Mouse (Mus musculus) ES-E14 (cell line): ENCODE results near the gene Iqsec1.

Experiments used
- CHD2 ChIP-seq: IDR thresholded peaks from 2 replicates; pipeline ENCODE4 v1.6.1; 2014; ENCODE audit warnings: mild to moderate bottlenecking, low read depth, low read length, inconsistent platforms
- ZC3H11A ChIP-seq: IDR thresholded peaks from 2 replicates; pipeline ENCODE4 v1.6.1; 2012; ENCODE audit warnings: low read depth, mild to moderate bottlenecking, inconsistent platforms, low read length, borderline replicate concordance
- ZNF384 ChIP-seq: IDR thresholded peaks from 2 replicates; pipeline ENCODE4 v1.6.1; 2012; ENCODE audit warnings: low read depth, low read length, inconsistent platforms

DNA sequence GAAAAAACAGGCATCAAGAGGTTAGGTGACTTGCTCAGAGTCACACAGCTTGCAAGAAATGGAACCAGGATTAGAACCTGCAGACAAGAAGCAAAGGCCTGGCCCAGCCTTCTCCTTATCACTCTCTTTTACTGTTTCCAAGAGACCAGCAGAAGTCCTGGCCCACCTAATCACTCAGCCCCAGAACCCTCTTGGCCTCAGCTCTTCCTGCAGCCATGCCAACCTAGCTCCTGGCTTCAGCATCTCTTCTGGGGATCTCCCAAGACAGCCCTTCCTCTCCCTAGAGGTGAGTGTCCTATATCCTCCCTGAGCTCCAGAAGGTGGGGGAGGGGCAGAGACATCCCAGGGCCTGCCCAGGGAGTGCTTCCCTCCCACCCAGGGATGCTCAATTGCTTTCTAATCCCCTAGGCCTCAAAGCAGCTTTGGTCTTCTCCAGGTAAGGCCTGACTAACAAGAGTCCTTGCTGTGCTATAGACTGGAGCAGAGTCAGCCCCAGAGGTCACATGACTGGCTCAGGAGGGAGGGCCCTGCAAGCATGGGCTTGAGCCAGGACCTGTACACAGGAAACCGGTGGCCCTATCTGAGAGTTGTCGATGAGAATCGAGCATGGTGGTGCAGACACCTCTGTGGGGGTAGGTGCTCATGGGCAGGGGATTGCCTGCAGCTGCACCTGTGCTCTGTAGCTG is 15.0 kb upstream of the Iqsec1 start:
- TF ChIP-seq ZC3H11A (no peak), CHD2 (no peak), ZNF384 (no peak)
